Mouse (Mus musculus) E14TG2a.4 (cell line): ENCODE data around the gene Relb.

ENCODE experiments used
- CTCF ChIP-seq: conservative IDR thresholded peaks from 2 replicates; pipeline ENCODE4 v1.5.1; 2014; ENCODE audit warnings: low read length
- NANOG ChIP-seq: IDR thresholded peaks from 2 replicates; pipeline ENCODE4 v1.6.1; 2014; ENCODE audit warnings: borderline replicate concordance, low read length, mixed read lengths
- POU5F1 ChIP-seq: IDR thresholded peaks from 2 replicates; pipeline ENCODE4 v1.6.1; 2014; ENCODE audit warnings: low read length, borderline replicate concordance

GRCm38 (mm10) chr7:19622241-19622640 lies 7.0 kb downstream of the Relb start:
- no peak for TF ChIP-seq CTCF
- TF ChIP-seq POU5F1, result no peak
- no peak for TF ChIP-seq NANOG
